Mouse (Mus musculus) liver, embryonic 12.5 days (tissue): ENCODE data around the gene Palld. TPM values are rescaled to one million over a fixed set of nuclear protein-coding genes. Genes with fewer than 3 reads are reported as not detected.
A peak's percentile ranks its signal among the peaks of the same experiment; 100 is the strongest.

Experiments
- ATAC-seq: fragments of 200-750 bp; cut with Nextera tagmentation; 2 replicates; pipeline ENCODE4 v1.8.0; 2017; ENCODE audit warnings: moderate number of reproducible peaks, mild to moderate bottlenecking, moderate library complexity
- H3K27ac ChIP-seq: fragments of 300-500 bp; sonication (generic); 2 replicates; pipeline ENCODE4 v1.5.1; 2016; ENCODE audit warnings: mild to moderate bottlenecking
- H3K27me3 ChIP-seq: fragments of 300-500 bp; sonication (generic); replicated peaks from 2 replicates; pipeline ENCODE4 v1.6.1; 2016; ENCODE audit warnings: mild to moderate bottlenecking, moderate library complexity
- H3K36me3 ChIP-seq: fragments of 300-500 bp; sonication (generic); 2 replicates; pipeline ENCODE4 v1.6.1; 2016; ENCODE audit warnings: mild to moderate bottlenecking, moderate library complexity
- H3K4me1 ChIP-seq: fragments of 300-500 bp; sonication (generic); 2 replicates; pipeline ENCODE4 v1.6.1; 2016
- H3K4me2 ChIP-seq: fragments of 300-500 bp; sonication (generic); 2 replicates; pipeline ENCODE4 v1.6.1; 2016; ENCODE audit warnings: mild to moderate bottlenecking, moderate library complexity
- H3K4me3 ChIP-seq: fragments of 300-500 bp; sonication (generic); 2 replicates; pipeline ENCODE4 v1.5.1; 2016; ENCODE audit warnings: mild to moderate bottlenecking, moderate library complexity
- H3K9ac ChIP-seq: fragments of 300-500 bp; sonication (generic); 2 replicates; pipeline ENCODE4 v1.6.1; 2016; ENCODE audit warnings: mild to moderate bottlenecking, moderate library complexity
- H3K9me3 ChIP-seq: fragments of 300-500 bp; sonication (generic); replicated peaks from 2 replicates; pipeline ENCODE4 v1.6.1; 2016; ENCODE audit warnings: mild to moderate bottlenecking, moderate library complexity
- WGBS: fragments of 180-500 bp; shearing (Covaris S2); methylation state at CpG from one replicate; pipeline ENCODE4 v1.1.7; 2016; ENCODE audit not compliant: insufficient replicate concordance; 5-methylcytosine and 5-hydroxymethylcytosine counted together
- polyA plus RNA-seq: library from polyadenylated mRNA; unstranded; fragments of >200 nt; fragmentation: Nextera tagmentation; extraction: Ambion mirVana; gene quantifications from 2 replicates; pipeline ENCODE4 v1.2.1, GENCODE M21; 2016

Gene Palld
- polyA plus RNA-seq, 1 experiment from 2014 or later = 8.4 TPM

DNA sequence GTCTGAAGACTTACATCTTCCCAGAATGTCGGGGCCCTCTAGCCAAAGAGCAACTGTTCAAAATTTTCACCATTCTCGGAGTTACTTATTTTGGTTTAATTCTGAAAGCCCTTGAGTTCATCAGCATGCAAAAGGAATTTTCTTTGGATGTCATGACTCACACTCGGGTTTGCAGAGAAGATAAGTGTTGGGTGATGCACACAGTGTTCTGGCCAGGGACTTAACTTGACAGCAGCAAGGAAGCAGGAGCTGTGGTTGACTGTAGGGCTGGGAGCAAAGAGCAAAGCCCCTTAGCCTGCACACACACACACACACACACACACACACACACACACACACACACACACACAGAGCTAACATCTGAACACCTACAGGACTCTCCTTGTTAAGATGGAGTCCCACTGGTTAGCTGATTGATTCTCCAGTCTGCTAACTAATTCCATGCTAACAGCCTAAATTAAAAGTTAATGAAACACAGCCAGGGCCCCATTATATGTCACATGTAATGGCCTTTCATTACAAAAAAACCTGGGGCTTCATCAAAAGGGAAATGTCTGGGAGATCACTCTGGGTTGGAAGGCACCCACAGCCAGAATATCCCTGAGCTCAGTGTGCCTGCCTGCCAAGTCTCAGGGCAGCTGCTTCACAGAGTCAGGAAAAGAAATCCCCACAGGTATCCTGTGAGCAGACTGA lies 273.4 kb downstream of the Palld start:
- H3K4me3 ChIP-seq = no peak overlapping the region
- H3K27me3 ChIP-seq = no peaks in the 10 kb centered on the region
- ATAC-seq = no peak
- WGBS = 51% methylated on average over 3 of the region's 3 CpGs
- H3K4me1 ChIP-seq = peaks cover 11% of the 10 kb centered on the region
- no peaks in the 10 kb centered on the region for H3K9me3 ChIP-seq
- H3K4me2 ChIP-seq = no peak overlapping the region
- H3K36me3 ChIP-seq = no peaks in the 10 kb centered on the region
- H3K27ac ChIP-seq = no peak overlapping the region
- H3K9ac ChIP-seq = no peak overlapping the region

DNA sequence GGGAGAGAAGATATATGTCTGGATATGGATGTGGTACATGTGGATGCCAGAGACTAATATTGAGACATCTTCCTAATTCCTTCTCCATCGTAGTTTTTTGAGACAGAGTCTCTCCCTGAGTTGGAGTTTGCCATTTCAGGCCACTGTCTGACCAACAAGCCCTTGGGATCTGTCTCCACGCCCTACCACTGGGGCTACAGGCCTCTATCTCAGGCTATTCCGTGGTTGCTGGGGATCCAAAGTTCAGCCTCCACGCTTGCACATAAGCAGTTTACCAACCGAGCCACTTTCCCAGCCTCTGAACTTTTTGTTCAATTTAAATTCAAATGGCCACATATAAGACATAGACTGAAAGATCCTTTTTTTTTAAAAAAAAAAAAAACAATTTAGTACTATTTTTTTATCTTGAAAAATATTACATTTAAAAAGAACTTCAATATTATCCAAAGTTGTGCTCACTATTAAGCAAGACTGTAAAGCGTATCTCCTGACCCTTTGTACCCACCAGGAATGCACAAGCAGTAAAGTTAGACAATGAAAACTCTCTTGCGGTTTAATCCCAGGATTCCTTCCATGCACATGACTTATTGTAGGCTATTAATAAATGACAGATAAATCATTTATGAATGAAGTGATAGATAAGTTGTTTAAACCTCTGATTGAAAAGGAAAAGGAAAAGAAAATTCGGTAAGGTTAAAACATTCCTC lies 276.1 kb downstream of the Palld start:
- 73% methylated on average over 8 of the region's 8 CpGs for WGBS
- ATAC-seq = no peak
- Histone ChIP-seq H3K4me3 (no peak overlapping the region), H3K27ac (no peak overlapping the region), H3K4me1 (peaks cover under 1% of the 10 kb centered on the region; the same call in 1 of the 2 replicates), H3K9ac (no peak overlapping the region), H3K36me3 (no peaks in the 10 kb centered on the region), H3K9me3 (no peaks in the 10 kb centered on the region), H3K4me2 (no peak overlapping the region), H3K27me3 (no peaks in the 10 kb centered on the region)

DNA sequence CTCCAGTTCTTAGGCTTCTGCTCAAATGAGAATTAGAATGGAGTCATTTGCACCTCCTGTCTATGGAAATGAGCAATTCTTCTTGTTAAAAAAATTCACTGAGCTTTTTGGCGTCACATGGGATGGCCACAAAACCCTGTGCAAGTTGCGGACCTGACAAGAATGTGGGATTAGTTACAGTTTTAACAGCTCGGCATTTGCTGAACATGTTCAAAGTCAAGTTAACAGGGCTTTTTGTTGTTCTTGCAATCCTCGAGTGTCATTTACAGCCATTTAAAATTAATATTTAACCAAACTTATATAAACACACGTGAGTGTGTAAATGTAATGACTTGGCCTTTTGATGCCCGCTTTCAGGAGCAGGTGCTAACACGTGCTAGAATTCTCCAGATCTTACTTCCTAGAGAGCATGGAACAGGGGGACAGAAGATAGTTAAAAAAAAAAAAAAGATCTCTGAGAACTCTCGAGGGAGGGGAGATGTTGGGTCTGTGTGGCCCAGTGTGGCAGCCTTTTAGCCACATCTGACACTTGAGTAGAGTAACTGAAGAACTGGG lies 276.8 kb downstream of the Palld start:
- WGBS = 74% methylated on average over 8 of the region's 8 CpGs
- Histone ChIP-seq H3K27ac (no peak overlapping the region), H3K9ac (no peak overlapping the region), H3K4me1 (no peaks in the 10 kb centered on the region), H3K9me3 (no peaks in the 10 kb centered on the region), H3K4me3 (no peak overlapping the region), H3K36me3 (no peaks in the 10 kb centered on the region), H3K4me2 (no peak overlapping the region), H3K27me3 (no peaks in the 10 kb centered on the region)
- no peak for ATAC-seq

DNA sequence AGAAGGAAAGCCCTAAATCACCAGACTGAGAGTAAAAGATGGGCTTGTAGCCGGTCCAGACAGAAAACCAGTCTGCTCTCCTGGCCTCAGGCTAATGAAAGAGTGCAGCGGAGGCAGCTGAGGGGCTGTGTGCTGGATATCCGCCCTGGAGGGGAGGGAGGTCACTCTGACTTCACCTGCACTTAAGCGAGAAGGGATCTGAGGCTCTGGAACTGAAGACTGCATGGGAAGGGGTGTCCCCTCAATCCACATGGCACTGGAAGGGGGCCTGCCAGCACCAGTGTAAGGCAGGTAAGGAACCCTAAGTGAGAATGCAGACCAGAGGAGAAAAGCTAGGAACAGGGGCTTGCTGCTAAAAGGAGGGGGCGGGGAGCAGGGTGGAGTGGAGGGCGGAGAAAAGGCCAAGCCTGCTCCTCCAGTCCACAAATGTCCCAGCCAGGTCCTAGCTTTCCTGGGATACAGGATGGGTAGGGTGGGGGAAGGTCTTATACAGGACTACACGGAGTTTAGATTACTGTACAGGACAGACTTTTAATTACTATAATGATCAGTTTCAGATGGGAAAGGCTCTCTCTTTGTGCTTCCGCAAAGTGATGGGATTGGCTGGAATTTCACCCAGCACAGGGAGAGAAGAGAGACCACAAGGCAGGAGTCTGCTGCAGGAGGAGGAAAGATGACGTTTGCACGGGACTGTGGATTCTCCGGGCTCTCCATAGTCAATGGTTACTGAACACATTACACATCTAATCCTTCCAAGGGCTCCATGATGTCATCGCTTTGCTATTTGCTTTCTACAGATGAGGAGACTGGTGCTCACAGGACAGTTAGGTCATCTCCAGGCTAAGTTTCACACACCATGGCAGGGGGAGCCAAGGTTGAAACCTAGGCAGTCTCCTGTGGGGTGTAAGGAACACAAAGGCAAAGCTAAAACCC lies 278.7 kb downstream of the Palld start:
- Histone ChIP-seq H3K27ac (no peak overlapping the region), H3K27me3 (no peaks in the 10 kb centered on the region), H3K9ac (no peak overlapping the region), H3K9me3 (no peaks in the 10 kb centered on the region), H3K4me2 (no peak overlapping the region), H3K36me3 (no peaks in the 10 kb centered on the region), H3K4me1 (no peaks in the 10 kb centered on the region), H3K4me3 (no peak overlapping the region)
- ATAC-seq = no peak
- 57% methylated on average over 12 of the region's 12 CpGs for WGBS

DNA sequence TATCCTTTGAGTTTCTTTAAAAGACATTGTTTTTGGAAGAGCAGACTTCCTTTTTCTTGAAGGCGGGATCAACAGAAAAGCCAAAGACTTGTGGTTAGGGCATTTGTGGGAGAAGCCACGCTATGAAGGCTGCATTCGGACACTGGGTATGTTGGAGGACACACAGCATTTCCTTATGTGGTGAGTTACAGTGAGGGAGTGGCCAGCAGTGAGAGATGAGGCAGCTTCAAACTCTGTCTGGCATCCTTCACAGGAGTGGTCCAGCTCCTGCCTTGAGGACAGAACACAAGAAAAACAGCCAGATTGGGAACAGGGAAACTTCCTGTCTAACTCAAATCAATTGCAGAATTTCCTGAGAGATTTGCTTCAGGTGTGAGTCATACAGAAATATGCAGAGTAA lies 281.2 kb downstream of the Palld start:
- Histone ChIP-seq H3K9me3 (no peaks in the 10 kb centered on the region), H3K36me3 (no peaks in the 10 kb centered on the region), H3K9ac (no peak overlapping the region), H3K4me3 (no peak overlapping the region), H3K27me3 (no peaks in the 10 kb centered on the region), H3K27ac (no peak overlapping the region), H3K4me1 (peaks cover under 1% of the 10 kb centered on the region; the same call in 1 of the 2 replicates), H3K4me2 (no peak overlapping the region)
- WGBS = 24% methylated on average over 3 of the region's 3 CpGs
- no peak for ATAC-seq

DNA sequence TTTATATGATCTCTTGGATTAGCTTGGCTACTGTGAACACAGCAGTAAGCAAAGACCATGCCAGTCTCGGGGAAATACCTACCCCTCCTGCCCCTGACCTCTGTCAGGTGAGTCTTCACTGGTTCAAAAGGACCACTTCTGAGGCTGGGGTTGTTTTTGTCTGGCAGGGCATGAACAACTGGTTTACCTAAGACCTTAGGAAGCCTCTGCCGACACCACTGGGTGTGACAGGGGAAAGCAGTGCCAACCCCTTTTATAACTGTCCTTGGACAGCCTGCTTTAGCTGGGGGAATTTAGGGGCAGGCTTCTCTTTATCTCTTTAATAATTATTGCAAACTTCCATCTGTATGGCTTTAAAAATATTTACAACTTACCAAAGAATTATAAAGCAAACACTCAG lies 284.8 kb downstream of the Palld start:
- Histone ChIP-seq H3K9ac (no peak overlapping the region), H3K4me1 (peaks cover 4% of the 10 kb centered on the region; the same call in 1 of the 2 replicates), H3K27ac (no peak overlapping the region), H3K9me3 (no peaks in the 10 kb centered on the region), H3K36me3 (no peaks in the 10 kb centered on the region), H3K4me2 (no peak overlapping the region), H3K27me3 (no peaks in the 10 kb centered on the region), H3K4me3 (no peak overlapping the region)
- ATAC-seq = no peak
- WGBS = 68% methylated on average over 2 of the region's 2 CpGs

DNA sequence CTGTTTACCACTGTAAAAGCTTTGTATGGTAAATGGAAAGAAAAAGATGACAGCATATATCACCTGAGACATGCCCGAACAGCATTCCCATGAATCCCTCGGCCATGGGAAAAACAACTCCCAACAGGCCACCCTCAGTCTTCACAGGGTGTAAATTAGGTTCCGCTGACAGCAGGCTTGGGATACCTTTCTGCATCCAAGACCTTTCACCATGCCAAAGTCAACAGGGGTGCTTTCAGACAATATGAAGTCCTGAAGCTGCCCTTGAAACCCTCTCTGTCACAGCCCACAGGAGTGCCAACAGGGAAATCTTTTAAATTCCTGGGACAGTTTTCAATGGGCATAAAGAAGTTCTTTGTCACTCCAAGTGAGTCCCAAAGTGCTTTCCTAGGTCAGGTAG lies 285.4 kb downstream of the Palld start:
- no peak overlapping the region for H3K4me3 ChIP-seq
- ATAC-seq = no peak
- no peak overlapping the region for H3K9ac ChIP-seq
- peaks cover 4% of the 10 kb centered on the region; the same call in 1 of the 2 replicates for H3K4me1 ChIP-seq
- H3K9me3 ChIP-seq = no peaks in the 10 kb centered on the region
- no peaks in the 10 kb centered on the region for H3K27me3 ChIP-seq
- H3K27ac ChIP-seq = no peak overlapping the region
- WGBS = 80% methylated on average over 3 of the region's 3 CpGs
- H3K36me3 ChIP-seq = no peaks in the 10 kb centered on the region
- H3K4me2 ChIP-seq = no peak overlapping the region

DNA sequence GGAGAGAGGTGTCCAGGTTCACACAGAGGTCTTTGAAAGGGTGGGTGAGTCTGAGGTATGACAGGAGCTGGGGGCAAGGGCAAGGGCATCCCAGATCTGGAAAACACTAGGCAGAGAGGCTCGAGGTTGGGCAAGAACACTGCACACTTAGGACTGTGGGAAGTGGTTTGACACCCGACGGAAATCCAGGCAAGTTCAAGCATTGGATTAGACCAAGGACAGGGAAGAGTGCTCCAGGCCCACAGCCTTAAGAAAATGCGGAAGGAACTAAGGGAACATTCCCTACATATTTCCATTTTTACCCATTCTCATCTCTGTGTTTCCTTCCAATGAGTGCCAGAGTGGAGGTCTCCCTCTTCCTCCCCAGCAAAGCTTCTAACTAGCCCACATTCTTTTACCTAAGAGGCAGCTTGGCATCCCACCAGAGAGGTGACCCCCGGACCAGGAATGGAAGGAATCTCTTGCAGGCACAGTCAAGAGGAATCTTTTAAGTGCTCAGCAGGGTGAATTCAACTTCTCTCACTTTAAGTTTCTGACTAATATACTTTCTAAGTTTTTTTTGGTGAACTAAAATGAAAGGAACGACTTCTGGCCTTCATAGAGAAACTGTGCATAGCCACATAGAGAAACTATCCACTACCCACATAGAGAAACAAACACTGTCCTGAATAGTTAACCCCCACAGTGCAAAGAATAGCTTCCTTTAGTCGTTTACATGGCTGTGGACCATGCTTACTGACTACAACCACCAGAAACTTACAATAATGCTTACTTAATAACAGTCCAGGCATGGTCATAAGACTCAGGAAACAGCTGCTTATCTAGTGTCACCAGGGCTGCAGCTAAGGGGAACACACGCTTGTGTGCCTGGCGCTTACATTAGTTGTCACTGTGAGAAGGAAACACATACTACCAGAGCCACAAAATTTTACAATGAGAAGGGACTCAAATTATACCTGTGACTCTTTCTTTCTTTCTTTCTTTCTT lies 286.5 kb downstream of the Palld start:
- Histone ChIP-seq H3K4me3 (no peak overlapping the region), H3K27me3 (no peaks in the 10 kb centered on the region), H3K27ac (no peak overlapping the region), H3K4me1 (peaks cover 4% of the 10 kb centered on the region; the same call in 1 of the 2 replicates), H3K9ac (no peak overlapping the region), H3K36me3 (no peaks in the 10 kb centered on the region), H3K4me2 (no peak overlapping the region), H3K9me3 (no peaks in the 10 kb centered on the region)
- WGBS = 39% methylated on average over 9 of the region's 9 CpGs
- ATAC-seq = peak; percentile 83

DNA sequence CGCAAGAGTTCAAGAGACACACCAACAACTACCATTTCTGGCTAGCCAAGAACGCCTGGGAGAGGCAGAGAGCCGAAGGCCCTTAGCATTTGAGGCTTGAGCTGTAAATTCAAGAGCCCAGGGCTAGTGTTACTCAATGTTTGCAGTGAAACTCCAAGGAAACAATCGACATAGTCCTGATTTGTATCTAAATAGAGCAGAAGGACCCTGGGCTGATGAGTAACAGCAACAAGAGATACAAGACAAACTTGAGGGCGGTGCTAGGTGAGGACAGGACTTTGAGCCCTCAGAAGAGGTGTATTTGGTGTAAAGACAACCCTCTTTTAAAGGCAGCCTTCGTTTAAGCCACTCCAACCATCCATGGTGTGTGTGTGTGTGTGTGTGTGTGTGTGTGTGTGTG lies 290.7 kb downstream of the Palld start:
- 59% methylated on average over 6 of the region's 6 CpGs for WGBS
- ATAC-seq = no peak
- Histone ChIP-seq H3K9ac (no peak overlapping the region), H3K27ac (no peak overlapping the region), H3K4me1 (peaks cover 11% of the 10 kb centered on the region), H3K4me3 (no peak overlapping the region), H3K36me3 (no peaks in the 10 kb centered on the region), H3K4me2 (no peak overlapping the region), H3K9me3 (no peaks in the 10 kb centered on the region), H3K27me3 (no peaks in the 10 kb centered on the region)

DNA sequence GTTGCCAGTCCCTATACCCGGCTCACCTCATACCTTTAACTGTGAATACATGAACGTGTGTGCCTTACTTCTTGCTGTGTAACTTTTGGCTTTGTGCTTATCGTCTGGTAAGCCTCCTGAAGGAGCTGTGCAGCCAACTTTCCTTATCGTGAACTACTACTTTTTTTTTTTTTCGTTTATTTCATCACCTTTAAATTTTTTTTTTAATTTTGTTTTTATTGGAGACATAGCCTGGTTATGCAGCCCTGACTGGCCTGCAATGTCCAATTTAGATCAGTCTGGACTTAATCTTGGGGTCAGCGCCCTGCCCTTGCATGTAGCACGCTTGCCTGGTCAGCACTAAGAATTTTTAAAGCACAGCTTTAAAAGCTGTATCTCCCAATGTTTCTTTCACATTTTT lies 291.4 kb downstream of the Palld start:
- peaks cover 7% of the 10 kb centered on the region for H3K4me1 ChIP-seq
- 66% methylated on average over 7 of the region's 7 CpGs for WGBS
- no peak overlapping the region for H3K4me3 ChIP-seq
- no peak overlapping the region for H3K27ac ChIP-seq
- H3K36me3 ChIP-seq = no peaks in the 10 kb centered on the region
- H3K27me3 ChIP-seq = no peaks in the 10 kb centered on the region
- no peak overlapping the region for H3K9ac ChIP-seq
- no peaks in the 10 kb centered on the region for H3K9me3 ChIP-seq
- no peak for ATAC-seq
- no peak overlapping the region for H3K4me2 ChIP-seq

DNA sequence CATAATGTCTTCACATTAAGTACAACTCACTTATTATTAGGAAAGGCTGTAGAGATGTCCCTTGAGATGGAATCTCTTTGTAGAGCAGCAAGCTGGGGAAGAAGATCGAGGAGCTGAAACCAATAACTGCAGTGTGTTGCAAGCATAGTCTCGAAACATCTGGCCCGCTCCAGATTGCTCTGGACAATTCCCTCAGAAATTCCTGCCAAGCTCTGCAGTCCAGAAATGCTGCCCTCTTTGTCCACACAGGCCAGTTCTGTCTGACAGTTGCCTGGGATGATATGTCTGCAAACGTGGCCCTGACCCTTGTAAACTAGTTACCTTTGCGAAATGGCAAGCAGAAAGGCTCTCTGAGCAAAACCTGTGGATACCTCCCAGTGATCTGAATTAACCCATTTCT lies 291.9 kb downstream of the Palld start:
- Histone ChIP-seq H3K36me3 (no peaks in the 10 kb centered on the region), H3K27ac (no peak overlapping the region), H3K9ac (no peak overlapping the region), H3K4me2 (no peak overlapping the region), H3K9me3 (no peaks in the 10 kb centered on the region), H3K4me3 (no peak overlapping the region), H3K27me3 (no peaks in the 10 kb centered on the region), H3K4me1 (peaks cover 6% of the 10 kb centered on the region; the same call in 1 of the 2 replicates)
- no peak for ATAC-seq
- WGBS = 58% methylated on average over 5 of the region's 5 CpGs
